Mouse (Mus musculus): Measurements from ENCODE around the gene Vps33a.

DNA sequence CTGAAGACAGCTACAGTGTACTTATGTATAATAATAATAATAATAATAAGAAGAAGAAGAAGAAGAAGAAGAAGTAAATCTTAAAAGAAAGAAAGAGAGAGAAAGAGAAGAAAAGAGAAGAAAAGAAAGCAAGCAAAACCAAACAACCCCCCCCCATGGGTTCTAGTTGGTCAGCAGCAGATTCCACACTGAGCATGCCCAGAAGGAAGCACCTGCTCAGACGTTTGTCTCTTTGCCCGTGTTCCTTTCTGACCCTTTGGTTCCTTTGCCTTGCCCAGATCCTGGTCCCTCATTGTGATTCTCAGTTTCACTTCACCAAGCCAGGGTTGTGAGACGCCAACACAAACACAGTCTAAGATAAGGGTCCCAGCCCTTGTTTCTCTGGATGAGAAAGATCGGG, 70.9 kb downstream of the Vps33a start:
- TF ChIP-seq CTCF (IDR thresholded peaks at IDR 0.05; ENCODE audit: borderline replicate concordance, insufficient read depth, low read depth, low read length) (no peak), POLR2A (IDR thresholded peaks at IDR 0.05; ENCODE audit: borderline replicate concordance, insufficient read depth, low read length) (no peak)

Measured in cerebellum, adult 2 months (tissue).